Mouse (Mus musculus): Measurements from ENCODE around the gene Rab31.
"Not testable (repeated sequence)": the region's sequence is repeated elsewhere in the genome, so short reads cannot be mapped to it uniquely, and the experiment has no call there.

The Rab31 gene

DNA sequence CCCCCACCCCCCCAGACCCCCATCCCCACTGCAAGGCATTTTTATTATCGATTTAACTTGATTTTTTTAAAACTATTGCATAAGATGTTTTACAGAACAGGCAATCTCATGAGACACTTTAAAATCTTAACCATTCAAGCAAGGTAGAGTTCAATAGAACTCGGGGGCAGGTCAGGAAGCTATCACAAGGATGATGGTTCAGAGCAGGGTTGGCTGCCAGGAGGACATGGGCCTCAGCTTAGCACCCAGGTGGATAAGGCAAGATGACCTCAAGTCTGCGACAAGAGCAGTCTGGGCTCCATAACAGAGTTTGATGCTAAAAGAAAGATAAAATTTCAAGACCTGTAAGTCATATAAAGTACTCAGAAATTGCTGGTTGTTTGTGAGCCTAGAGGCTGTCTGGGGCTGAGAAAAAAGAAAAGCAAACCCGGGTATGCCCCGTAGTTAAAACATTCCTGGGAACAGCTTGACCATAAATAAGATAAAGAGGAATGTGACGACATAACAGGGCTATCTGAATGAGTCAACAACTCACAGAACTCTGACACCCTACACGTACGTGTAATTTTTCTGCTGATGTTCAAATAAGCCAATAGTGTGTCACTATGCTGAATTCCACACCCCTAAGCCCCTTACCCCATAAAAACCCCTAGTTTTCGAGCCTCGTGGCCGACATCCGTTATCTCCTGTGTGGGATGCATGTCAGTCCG is 143.6 kb downstream of the Rab31 start:
- not testable (repeated sequence) for DNase-seq (ENCODE audit: low spot score in 2 of 2)

- DNase-seq (ENCODE audit: low spot score in 2 of 2): no peak
Measured at GRCm38 (mm10) chr17:65626301-65626700, 146.3 kb downstream of the Rab31 start.

DNA sequence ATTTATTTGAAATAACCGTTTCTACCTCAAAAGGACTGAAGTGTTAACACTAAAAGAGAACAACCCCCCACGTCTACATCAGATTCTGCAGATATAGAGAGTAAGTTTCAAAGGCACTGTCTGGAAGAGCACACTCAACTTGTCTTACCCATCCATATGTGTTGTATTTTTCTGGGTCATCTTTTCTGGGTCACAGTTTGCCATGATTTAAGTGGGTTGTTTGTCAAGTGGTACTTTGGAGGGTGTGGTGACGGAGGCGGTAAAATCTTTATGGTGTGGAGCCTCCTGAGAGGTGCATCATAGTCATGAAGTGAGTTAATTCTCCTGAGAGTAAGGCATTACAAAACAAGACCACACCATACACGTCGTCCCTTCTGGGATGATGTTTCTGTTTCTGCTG is 147.0 kb downstream of the Rab31 start:
- no peak for DNase-seq (ENCODE audit: low spot score in 2 of 2)

- DNase-seq (ENCODE audit: low spot score in 2 of 2): no peak
Measured at GRCm38 (mm10) chr17:65623130-65623529, 149.4 kb downstream of the Rab31 start.

GRCm38 (mm10) chr17:65618431-65618830 is 154.1 kb downstream of the Rab31 start:
- DNase-seq (ENCODE audit: low spot score in 2 of 2): no peak

DNA sequence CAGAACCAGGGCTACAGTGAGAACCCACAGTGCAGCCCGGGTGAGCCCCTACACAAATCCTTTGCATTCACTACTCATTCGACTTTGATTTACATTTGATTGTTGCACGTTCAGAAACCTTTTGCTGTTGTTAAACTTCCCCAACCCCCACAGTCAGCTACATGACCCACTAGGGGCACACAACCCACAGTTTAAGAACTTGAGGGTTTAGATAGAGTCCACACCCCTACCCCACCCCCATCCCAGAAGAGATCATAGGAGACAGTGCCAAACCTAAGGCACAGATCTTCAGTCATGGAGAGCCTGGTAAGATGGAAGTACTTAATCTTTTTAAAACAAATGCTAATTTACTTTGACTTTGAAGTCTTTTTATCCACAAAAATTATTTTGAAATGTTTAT is 156.9 kb downstream of the Rab31 start:
- DNase-seq (ENCODE audit: low spot score in 2 of 2): no peak

- no peak for DNase-seq (ENCODE audit: low spot score in 2 of 2)
Measured at GRCm38 (mm10) chr17:65614431-65614830, 158.1 kb downstream of the Rab31 start.

DNA sequence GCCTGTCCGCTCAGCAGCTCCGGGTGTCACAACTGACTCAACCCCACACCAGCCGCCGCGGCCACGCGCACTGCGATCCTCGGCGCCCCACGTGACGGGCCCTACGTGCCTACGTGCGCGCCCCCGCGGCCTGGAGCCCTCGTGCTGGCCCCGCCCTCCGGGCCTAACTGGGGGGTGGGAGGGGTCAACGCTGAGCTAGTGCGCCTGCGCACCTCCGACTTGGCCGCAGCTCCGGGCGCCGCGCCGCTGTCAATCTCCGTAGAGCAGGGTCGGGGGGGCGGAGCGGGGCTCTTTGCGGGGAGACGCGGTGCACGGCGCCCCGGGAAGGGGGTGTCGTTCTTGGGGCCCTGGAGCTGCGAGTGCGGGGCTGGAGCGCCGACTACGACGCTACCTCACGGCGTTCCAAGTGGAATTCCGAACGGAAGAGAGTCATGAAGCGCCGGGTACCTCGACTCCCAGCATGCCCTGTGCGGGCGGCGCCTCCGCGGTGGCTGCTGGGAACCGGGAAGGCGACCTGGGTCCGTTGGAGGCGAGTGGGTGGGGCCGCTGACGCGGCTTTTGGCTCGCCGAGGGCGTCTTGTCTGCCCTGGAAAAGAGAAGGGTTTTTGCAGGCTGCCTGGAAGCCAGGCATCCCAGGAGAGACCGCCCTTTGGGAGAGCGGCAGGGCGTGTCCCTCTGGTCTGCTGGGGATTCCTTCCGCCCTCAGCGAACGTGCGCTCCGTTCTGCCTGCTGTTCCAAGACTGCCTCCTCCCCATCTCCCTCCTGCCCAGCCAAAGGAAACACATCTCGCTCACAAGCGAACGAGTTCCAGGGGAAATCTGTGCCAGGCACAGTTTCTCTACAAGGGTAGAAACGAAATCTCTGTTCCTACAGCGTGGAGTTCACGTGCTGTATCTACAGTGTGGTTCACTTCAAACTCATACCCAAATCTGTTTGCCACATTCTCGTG is 158.8 kb downstream of the Rab31 start, which contains the start of gene Vapa:
TSS of gene Vapa (minus strand) at position 93 of the 950 bp plus-strand sequence.
- DNase-seq (ENCODE audit: low spot score in 2 of 2): peak; percentile 98

DNA sequence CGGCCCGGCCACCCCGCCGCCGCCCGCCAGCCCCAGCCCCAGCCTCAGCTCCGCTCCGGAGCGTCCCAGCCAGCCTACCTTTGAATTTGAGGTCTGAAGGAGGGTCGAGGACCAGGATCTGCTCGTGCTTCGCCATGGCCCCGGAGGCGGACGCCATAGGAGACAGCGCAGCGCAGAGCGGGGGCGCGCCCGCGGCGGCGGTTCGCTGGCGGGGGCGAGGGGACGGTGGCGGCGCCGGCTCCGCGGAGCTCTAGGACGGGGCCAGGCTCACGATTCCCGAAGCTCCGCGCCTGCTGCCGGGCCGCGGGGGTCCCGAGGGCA is 159.4 kb downstream of the Rab31 start:
- no peak for DNase-seq (ENCODE audit: low spot score in 2 of 2)

GRCm38 (mm10) chr17:65612391-65613141 is 160.0 kb downstream of the Rab31 start:
- peak in 1 of 2 experiments; percentile 31 for DNase-seq (ENCODE audit: low spot score in 2 of 2)

DNA sequence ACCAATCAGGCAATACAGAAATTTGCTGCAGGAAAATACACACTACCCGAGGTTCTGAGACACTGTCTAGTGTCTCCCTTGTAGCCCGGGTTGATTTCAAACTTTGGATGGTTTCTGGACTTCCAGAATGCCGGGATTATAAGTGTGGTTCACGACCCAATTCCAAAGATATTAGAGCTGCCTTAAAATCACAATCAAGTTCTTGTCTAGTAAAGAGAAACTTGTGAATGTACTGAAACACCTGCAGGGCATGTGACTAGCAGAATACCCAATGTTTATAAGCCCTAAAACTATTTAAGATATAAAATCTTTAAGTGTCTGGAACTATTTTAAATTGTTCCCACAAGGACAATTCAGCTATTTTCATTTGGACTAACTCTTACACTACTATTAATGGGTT is 160.8 kb downstream of the Rab31 start:
- DNase-seq (ENCODE audit: low spot score in 2 of 2): no peak

GRCm38 (mm10) chr17:65608743-65609142 is 163.8 kb downstream of the Rab31 start:
- no peak for DNase-seq (ENCODE audit: low spot score in 2 of 2)

GRCm38 (mm10) chr17:65608312-65608687 is 164.3 kb downstream of the Rab31 start:
- DNase-seq (ENCODE audit: low spot score in 2 of 2): no peak

DNA sequence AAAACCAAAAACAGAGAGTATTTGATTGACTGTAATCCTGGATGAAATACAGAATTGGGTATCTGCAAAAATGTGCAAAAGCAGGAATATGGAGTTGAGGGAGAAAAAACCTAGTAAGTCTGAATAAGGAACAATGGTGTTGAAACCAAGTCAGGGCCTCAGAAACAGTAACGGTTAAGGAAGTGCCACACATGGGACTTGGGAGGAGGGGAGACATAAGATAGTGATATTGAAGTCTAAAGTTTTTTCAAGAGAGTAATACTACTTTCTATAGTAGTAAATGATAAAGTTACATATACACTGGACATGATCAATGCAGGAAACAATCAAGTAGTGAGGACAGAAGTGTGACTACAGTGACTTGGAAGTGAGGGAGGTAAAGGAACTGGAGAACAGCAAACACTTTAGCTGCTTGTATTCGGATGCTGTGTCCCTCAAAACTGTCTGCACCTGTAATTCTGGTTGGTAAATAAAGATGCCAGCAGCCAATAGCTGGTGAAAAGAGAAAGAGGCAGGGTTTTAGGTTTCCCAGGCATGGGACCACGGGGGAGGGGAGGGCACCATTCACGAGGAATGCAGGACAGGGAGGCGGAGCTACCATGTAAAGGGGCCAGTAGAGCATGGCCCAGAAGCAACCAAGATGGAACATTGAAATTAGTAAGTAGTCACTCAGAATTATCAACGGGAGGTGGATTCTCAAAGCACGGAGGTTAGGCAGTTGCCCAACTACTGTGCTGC is 164.8 kb downstream of the Rab31 start:
- DNase-seq (ENCODE audit: low spot score in 2 of 2): no peak

GRCm38 (mm10) chr17:65606014-65606413 is 166.5 kb downstream of the Rab31 start:
- no peak for DNase-seq (ENCODE audit: low spot score in 2 of 2)

- DNase-seq (ENCODE audit: low spot score in 2 of 2): no peak
Measured at GRCm38 (mm10) chr17:65604892-65605291, 167.7 kb downstream of the Rab31 start.

DNA sequence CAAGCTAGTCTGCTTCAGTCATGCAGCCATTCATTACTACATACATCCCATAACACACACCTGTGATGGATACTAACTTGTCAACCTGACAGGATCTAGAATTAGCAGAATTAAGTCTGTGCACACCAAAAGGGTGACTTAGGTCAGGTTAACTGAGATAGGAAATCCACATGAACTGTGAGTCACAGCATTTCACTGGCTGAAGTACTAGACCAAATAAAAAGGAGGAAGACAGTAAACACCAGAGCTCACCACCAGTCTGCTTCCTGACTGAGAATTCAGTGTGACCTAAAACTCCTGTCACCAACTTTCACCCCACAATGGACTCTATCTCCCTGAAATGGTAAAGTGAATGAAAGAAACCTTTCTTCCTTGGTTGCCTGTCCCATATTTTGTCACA is 168.2 kb downstream of the Rab31 start:
- DNase-seq (ENCODE audit: low spot score in 2 of 2): no peak
